In the genomic region with DNA sequence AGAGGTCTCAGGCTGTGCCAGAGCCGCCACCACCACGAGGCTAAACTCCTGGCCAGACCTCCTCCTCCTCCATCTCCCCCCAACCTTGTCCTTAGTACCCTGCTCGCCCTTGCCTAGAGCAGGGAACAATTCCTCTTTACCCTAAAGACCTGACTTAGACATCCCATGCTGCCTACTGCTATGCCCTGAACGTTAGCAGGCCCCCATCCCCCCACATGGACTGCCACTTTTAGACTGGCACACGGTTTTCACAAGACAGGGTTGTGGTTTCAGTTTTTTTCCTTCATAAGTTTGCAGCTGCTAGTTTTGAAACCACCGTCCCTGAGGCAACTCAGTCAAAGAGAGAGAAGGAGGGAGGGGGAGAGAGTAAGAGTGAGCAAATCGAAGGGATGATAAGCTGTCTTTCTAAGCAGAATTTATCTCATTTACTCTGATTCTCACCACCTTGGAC, we compare ENCODE assay signal across 1 mouse cellular context.
TF ChIP-seq lines count a peak whose summit lies in the region.

No protein-coding gene starts in this region.

TF ChIP-seq in CH12.LX, 34 proteins besides CTCF, POLR2A, EP300 and RAD21 (continued from another document):
- 0 out of 2 replicates have a peak, but pooled peaks have one; percentile 26 for TF ChIP-seq SMC3 (IDR thresholded peaks at IDR 0.05; ENCODE audit: low read depth, low read length)
- 0 out of 2 replicates have a peak, but pooled peaks have one; percentile 22 for TF ChIP-seq NRF1 (IDR thresholded peaks at IDR 0.05; ENCODE audit: low read depth, low read length)
- TF ChIP-seq USF1 (IDR thresholded peaks at IDR 0.05; ENCODE audit: low read depth, low read length): no peak
- peak; percentile 99 for TF ChIP-seq MAZ (IDR thresholded peaks at IDR 0.05; ENCODE audit: low read depth, low read length)
- peak; percentile 95 for TF ChIP-seq ZNF384 (IDR thresholded peaks at IDR 0.05; ENCODE audit: low read depth, low read length)
- peak; percentile 94 for TF ChIP-seq ETS1 (conservative IDR thresholded peaks at IDR 0.05; ENCODE audit: low read depth, low read length)
- peak; percentile 91 for TF ChIP-seq MYC (IDR thresholded peaks at IDR 0.05; ENCODE audit: low read depth, low read length)
- peak; percentile 98 for TF ChIP-seq RCOR1 (conservative IDR thresholded peaks at IDR 0.05; ENCODE audit: low read depth, low read length)
- TF ChIP-seq HCFC1 (IDR thresholded peaks at IDR 0.05; ENCODE audit: low read depth, low read length): peak; percentile 23; the same call in 1 of the 2 replicates
- no peak for TF ChIP-seq ZKSCAN1 (IDR thresholded peaks at IDR 0.05; ENCODE audit: borderline replicate concordance, low read depth, low read length)
TF ChIP-seq in CH12.LX: peak in this region for 21.
